Mouse (Mus musculus): ENCODE data around the gene Lamc3. TPM values are rescaled to one million over a fixed set of nuclear protein-coding genes. Genes with fewer than 3 reads are reported as not detected.

The Lamc3 gene
- polyA plus RNA-seq, 1 experiment: 4.4 TPM

DNA sequence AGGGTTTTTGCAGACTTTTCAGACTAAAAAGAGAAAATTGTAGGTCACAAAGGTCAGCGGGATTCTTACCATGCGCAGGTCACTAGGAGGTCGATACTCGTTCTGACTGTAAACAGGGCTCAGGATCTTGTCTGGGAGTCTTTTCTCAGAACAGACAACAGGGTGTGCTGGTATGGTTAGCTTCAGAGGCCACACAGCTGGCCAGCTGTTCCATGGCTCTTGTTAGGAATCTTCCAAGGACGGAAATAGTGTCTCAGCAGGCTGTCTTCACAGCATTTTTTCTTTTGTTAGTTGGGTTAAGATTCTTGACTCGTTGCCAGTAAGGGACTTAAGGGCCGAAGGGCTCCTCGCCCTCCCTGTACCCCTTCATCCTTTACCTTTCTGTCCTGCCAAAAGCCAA, 79.7 kb downstream of the Lamc3 start:
- no peaks in the 10 kb centered on the region for H3K27me3 ChIP-seq (ENCODE audit: control insufficient read depth, insufficient read depth, low read length)
- no peak for TF ChIP-seq POLR2A (IDR thresholded peaks at IDR 0.05; ENCODE audit: low read depth, low read length)
- TF ChIP-seq CTCF (IDR thresholded peaks at IDR 0.05; ENCODE audit: extremely low read depth, insufficient read length, insufficient replicate concordance, low read depth, low read length): no peak
- no peak overlapping the region for H3K27ac ChIP-seq (ENCODE audit: insufficient read depth, low read depth, low read length)
- no peak overlapping the region for H3K4me3 ChIP-seq (ENCODE audit: low read depth, low read length)
- no peaks in the 10 kb centered on the region for H3K36me3 ChIP-seq (ENCODE audit: control insufficient read depth, insufficient read depth, low read length)
- WGBS: 81% methylated on average over 8 of the region's 8 CpGs
- no peaks in the 10 kb centered on the region for H3K4me1 ChIP-seq (ENCODE audit: control insufficient read depth, insufficient read depth, insufficient read length, low read length)

DNA sequence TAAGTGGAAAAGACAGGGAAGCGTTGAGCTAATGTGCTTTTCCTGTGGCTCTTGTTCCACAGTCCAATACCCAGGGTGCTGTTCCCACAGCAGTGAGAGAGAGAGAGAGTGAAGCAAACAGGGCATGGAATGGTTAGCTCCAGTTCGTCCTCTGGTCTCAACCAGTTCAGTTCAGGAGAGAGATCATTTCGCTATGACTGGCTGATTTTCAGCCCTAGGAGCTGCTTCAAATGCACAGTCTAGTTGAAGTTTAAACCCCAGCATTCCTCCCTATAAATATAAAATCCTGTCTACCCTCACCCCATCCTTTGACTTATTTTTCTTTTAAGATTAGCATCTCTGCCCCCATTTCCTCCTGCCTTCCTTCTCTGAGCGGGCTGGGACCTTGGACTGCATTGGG, 85.5 kb downstream of the Lamc3 start:
- no peak overlapping the region for H3K27ac ChIP-seq (ENCODE audit: insufficient read depth, low read depth, low read length)
- H3K4me3 ChIP-seq (ENCODE audit: low read depth, low read length): no peak overlapping the region
- 87% methylated on average over 4 of the region's 4 CpGs for WGBS
- peaks cover 6% of the 10 kb centered on the region; the same call in 1 of the 2 replicates for H3K4me1 ChIP-seq (ENCODE audit: control insufficient read depth, insufficient read depth, insufficient read length, low read length)
- TF ChIP-seq POLR2A (IDR thresholded peaks at IDR 0.05; ENCODE audit: low read depth, low read length) (no peak), CTCF (IDR thresholded peaks at IDR 0.05; ENCODE audit: extremely low read depth, insufficient read length, insufficient replicate concordance, low read depth, low read length) (no peak)
- peaks cover 10% of the 10 kb centered on the region for H3K36me3 ChIP-seq (ENCODE audit: control insufficient read depth, insufficient read depth, low read length)
- no peaks in the 10 kb centered on the region for H3K27me3 ChIP-seq (ENCODE audit: control insufficient read depth, insufficient read depth, low read length)

DNA sequence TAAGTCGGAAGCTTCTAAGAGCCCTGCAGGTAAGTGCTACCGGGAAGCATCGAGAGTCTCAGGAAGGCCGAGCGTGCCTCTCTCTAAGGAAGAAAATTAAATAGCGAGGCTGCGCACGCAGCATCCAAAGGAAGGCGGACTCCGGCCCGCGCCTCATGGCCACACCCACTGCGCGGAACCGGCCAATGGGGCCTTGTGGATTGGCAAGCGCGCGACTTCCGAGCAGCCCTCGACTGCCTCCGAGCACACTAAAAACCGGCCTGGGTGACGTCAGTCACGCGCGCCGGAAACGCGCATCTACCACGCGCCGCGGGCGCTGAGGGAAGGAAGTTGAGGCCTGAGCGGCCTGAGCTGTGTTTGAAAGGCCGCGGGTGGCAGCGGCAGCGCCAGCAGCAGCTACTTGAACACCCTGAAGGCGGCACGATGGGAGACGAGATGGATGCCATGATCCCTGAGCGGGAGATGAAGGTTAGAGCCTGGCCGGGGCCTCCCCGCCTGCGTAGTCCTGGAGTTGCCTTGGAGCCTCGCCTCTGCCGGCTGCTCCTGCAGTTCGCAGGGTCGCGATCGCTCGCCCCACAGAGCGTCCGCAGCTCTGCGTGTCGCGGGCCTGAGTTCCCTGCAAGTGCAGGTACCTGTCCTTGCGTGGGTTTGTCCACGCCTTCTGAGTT, 87.2 kb downstream of the Lamc3 start, which contains the start of gene Nup214:
Nup214 (plus strand) TSS at position 296 of the 668 bp plus-strand sequence.
- no peaks in the 10 kb centered on the region for H3K27me3 ChIP-seq (ENCODE audit: control insufficient read depth, insufficient read depth, low read length)
- H3K36me3 ChIP-seq (ENCODE audit: control insufficient read depth, insufficient read depth, low read length): peaks cover 24% of the 10 kb centered on the region
- WGBS: under 1% methylated on average over 60 of the region's 60 CpGs
- peak within 1 kb of the TSS; percentile 18 for H3K27ac ChIP-seq (ENCODE audit: insufficient read depth, low read depth, low read length)
- H3K4me3 ChIP-seq (ENCODE audit: low read depth, low read length): peak within 1 kb of the TSS; percentile 81
- H3K4me1 ChIP-seq (ENCODE audit: control insufficient read depth, insufficient read depth, insufficient read length, low read length): peaks cover 6% of the 10 kb centered on the region; the same call in 1 of the 2 replicates
- TF ChIP-seq POLR2A (IDR thresholded peaks at IDR 0.05; ENCODE audit: low read depth, low read length) (peak; percentile 72), CTCF (IDR thresholded peaks at IDR 0.05; ENCODE audit: extremely low read depth, insufficient read length, insufficient replicate concordance, low read depth, low read length) (no peak)

DNA sequence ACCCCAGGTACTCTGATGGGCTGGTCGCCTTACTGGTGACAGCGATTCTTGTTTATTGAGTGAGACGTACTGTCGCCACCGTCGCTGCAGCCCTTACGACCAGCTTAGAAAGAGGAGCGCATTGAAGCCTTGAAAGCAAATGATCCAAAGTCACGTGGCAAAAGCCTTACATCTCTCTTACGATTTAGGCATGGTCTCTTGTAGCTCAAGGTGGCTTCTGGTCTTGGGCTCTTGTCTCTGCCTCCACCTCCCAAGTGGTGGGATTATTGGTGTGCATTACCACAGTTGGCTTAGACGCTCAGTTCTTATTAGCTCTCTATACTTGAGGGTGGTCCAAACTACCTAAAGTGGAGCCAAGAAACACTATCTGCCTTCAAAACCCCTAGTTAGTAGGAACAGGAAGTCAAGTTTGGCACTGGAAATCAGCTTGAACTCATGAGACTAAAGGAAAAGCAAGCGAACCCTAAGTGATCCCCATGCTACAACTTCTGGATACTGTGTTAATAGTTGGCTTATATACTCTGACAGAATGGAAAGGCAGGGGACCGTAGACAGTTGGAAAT, 87.8 kb downstream of the Lamc3 start:
- no peak for TF ChIP-seq POLR2A (IDR thresholded peaks at IDR 0.05; ENCODE audit: low read depth, low read length)
- no peak for TF ChIP-seq CTCF (IDR thresholded peaks at IDR 0.05; ENCODE audit: extremely low read depth, insufficient read length, insufficient replicate concordance, low read depth, low read length)
- peaks cover 6% of the 10 kb centered on the region; the same call in 1 of the 2 replicates for H3K4me1 ChIP-seq (ENCODE audit: control insufficient read depth, insufficient read depth, insufficient read length, low read length)
- H3K27ac ChIP-seq (ENCODE audit: insufficient read depth, low read depth, low read length): peak overlapping the region; percentile 18; the same call in 1 of the 2 replicates
- H3K4me3 ChIP-seq (ENCODE audit: low read depth, low read length): peak overlapping the region; percentile 81
- peaks cover 28% of the 10 kb centered on the region for H3K36me3 ChIP-seq (ENCODE audit: control insufficient read depth, insufficient read depth, low read length)
- H3K27me3 ChIP-seq (ENCODE audit: control insufficient read depth, insufficient read depth, low read length): no peaks in the 10 kb centered on the region
- 7% methylated on average over 13 of the region's 13 CpGs for WGBS

DNA sequence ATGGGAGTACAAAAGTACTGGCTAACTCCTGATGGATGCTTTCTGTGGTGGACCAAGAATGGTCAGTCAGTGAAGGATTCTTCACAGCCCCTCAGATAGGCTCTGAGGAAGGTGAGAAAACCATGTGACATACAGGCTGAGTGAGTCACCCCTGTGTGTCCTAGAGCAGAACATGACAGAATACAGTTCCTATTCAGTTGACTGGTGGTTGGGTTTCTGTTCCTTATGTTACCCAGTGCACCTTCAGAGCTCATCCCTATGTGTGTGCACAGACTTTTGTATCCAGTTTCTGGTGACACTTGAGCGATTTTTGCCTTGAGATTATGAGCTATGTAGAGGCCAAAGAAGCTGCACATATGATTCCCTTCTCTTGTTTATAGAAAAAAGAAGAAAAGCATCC, 100.7 kb downstream of the Lamc3 start:
- WGBS: 91% methylated on average over 1 of the region's 1 CpGs

DNA sequence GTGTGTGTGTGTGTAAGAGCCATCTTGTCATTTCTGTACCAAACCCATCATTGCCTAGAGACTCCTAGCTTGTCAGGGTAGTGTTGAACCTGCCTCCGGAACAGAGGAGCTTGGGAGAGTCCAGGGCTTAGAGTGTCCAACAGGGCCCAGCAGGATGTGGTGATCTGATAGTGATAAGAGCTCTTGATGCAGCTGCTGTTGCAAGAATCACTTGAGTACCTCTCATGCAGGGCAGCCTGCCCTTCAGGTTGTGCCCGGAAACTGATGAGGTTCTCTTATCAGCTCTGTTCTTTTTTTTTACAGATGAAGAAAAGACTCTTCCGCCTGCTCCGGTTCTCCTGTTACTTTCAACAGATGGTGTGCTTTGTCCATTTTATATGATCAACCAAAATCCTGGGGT, 103.9 kb downstream of the Lamc3 start:
- WGBS: 87% methylated on average over 4 of the region's 4 CpGs
- Histone ChIP-seq H3K4me1 (ENCODE audit: control insufficient read depth, insufficient read depth, insufficient read length, low read length) (no peaks in the 10 kb centered on the region), H3K27ac (ENCODE audit: insufficient read depth, low read depth, low read length) (no peak overlapping the region), H3K27me3 (ENCODE audit: control insufficient read depth, insufficient read depth, low read length) (no peaks in the 10 kb centered on the region), H3K4me3 (ENCODE audit: low read depth, low read length) (no peak overlapping the region), H3K36me3 (ENCODE audit: control insufficient read depth, insufficient read depth, low read length) (peaks cover 76% of the 10 kb centered on the region)
- no peak for TF ChIP-seq CTCF (IDR thresholded peaks at IDR 0.05; ENCODE audit: extremely low read depth, insufficient read length, insufficient replicate concordance, low read depth, low read length)
- TF ChIP-seq POLR2A (IDR thresholded peaks at IDR 0.05; ENCODE audit: low read depth, low read length): no peak

More for the DNA sequence above, 100.7 kb downstream of the Lamc3 start:
- Histone ChIP-seq H3K36me3 (ENCODE audit: control insufficient read depth, insufficient read depth, low read length) (peaks cover 81% of the 10 kb centered on the region), H3K27me3 (ENCODE audit: control insufficient read depth, insufficient read depth, low read length) (no peaks in the 10 kb centered on the region), H3K27ac (ENCODE audit: insufficient read depth, low read depth, low read length) (no peak overlapping the region), H3K4me3 (ENCODE audit: low read depth, low read length) (no peak overlapping the region), H3K4me1 (ENCODE audit: control insufficient read depth, insufficient read depth, insufficient read length, low read length) (no peaks in the 10 kb centered on the region)
- TF ChIP-seq CTCF (IDR thresholded peaks at IDR 0.05; ENCODE audit: extremely low read depth, insufficient read length, insufficient replicate concordance, low read depth, low read length) (no peak), POLR2A (IDR thresholded peaks at IDR 0.05; ENCODE audit: low read depth, low read length) (no peak)

DNA sequence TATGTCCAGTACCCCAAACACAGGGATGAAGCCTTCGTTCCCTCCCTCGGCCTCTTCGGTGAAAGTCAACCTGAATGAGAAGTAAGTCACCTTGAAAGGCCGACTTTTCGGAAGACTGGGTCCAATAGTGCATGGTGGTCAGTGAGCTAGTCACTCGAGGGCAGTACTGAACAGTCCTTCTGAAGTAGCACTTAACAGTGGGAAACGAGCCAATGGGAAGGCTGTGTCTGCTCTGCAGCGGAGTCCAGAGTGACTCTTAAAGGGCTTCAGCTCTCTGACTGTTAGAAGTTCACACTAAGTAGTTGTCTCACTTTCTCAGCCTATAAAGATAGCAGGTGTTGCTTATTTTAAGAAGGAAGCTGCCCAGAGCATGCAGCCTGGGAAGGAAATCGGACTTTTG, 107.8 kb downstream of the Lamc3 start:
- Histone ChIP-seq H3K4me1 (ENCODE audit: control insufficient read depth, insufficient read depth, insufficient read length, low read length) (no peaks in the 10 kb centered on the region), H3K4me3 (ENCODE audit: low read depth, low read length) (no peak overlapping the region), H3K36me3 (ENCODE audit: control insufficient read depth, insufficient read depth, low read length) (peaks cover 83% of the 10 kb centered on the region), H3K27me3 (ENCODE audit: control insufficient read depth, insufficient read depth, low read length) (no peaks in the 10 kb centered on the region), H3K27ac (ENCODE audit: insufficient read depth, low read depth, low read length) (no peak overlapping the region)
- 86% methylated on average over 9 of the region's 9 CpGs for WGBS
- no peak for TF ChIP-seq CTCF (IDR thresholded peaks at IDR 0.05; ENCODE audit: extremely low read depth, insufficient read length, insufficient replicate concordance, low read depth, low read length)
- TF ChIP-seq POLR2A (IDR thresholded peaks at IDR 0.05; ENCODE audit: low read depth, low read length): no peak

Measured in small intestine, adult 2 months (tissue).